Mouse (Mus musculus) kidney, postnatal 0 days (tissue): ENCODE results near the gene Lap3. TPM values are rescaled to one million over a fixed set of nuclear protein-coding genes. Genes with fewer than 3 reads are reported as not detected.

Experiments
- ATAC-seq: fragments of 200-750 bp; cut with Nextera tagmentation; replicated peaks from 2 replicates; pipeline ENCODE4 v1.8.0; 2017; ENCODE audit warnings: low read depth, moderate number of reproducible peaks, moderate TSS enrichment, moderate library complexity; ENCODE audit not compliant: low FRiP score
- DNase-seq: peaks from one replicate; pipeline ENCODE4 v3.0.0-alpha.2; 2016; ENCODE audit warnings: low spot score
- H3K27ac ChIP-seq: fragments of 300-500 bp; sonication (generic); 2 replicates; pipeline ENCODE4 v1.5.1; 2014; ENCODE audit warnings: mild to moderate bottlenecking
- H3K27me3 ChIP-seq: fragments of 300-500 bp; sonication (generic); 2 replicates; pipeline ENCODE4 v1.6.1; 2014; ENCODE audit warnings: low read length, mixed read lengths; ENCODE audit not compliant: insufficient read depth
- H3K36me3 ChIP-seq: fragments of 300-500 bp; sonication (generic); 2 replicates; pipeline ENCODE4 v1.6.1; 2014; ENCODE audit warnings: low read length, mixed read lengths; ENCODE audit not compliant: insufficient read depth
- H3K4me1 ChIP-seq: fragments of 300-500 bp; sonication (generic); replicated peaks from 2 replicates; pipeline ENCODE4 v1.6.1; 2014; ENCODE audit warnings: antibody characterized with exemption, low read length, mixed read lengths; ENCODE audit not compliant: insufficient read depth
- H3K4me2 ChIP-seq: fragments of 300-500 bp; sonication (generic); 2 replicates; pipeline ENCODE4 v1.6.1; 2014; ENCODE audit warnings: mild to moderate bottlenecking, low read length, moderate library complexity, mixed read lengths
- H3K4me3 ChIP-seq: fragments of 300-500 bp; sonication (generic); replicated peaks from 2 replicates; pipeline ENCODE4 v1.5.1; 2014; ENCODE audit warnings: low read depth, low read length
- H3K9ac ChIP-seq: fragments of 300-500 bp; sonication (generic); 2 replicates; pipeline ENCODE4 v1.6.1; 2014; ENCODE audit warnings: low read depth, low read length
- H3K9me3 ChIP-seq: fragments of 300-500 bp; sonication (generic); replicated peaks from 2 replicates; pipeline ENCODE4 v1.6.1; 2016; ENCODE audit warnings: low read length, inconsistent platforms, mixed read lengths
- CTCF ChIP-seq: IDR thresholded peaks from 2 replicates; pipeline ENCODE4 v1.5.1; 2016; ENCODE audit warnings: antibody characterized with exemption, low read depth, mild to moderate bottlenecking, moderate library complexity
- WGBS: fragments of 180-500 bp; shearing (Covaris S2); extraction: QIAGEN DNeasy Blood & Tissue Kit; methylation state at CpG from one replicate; pipeline ENCODE4 v1.1.7; 2014; 5-methylcytosine and 5-hydroxymethylcytosine counted together
- polyA plus RNA-seq: library from polyadenylated mRNA; unstranded; fragments of >200 nt; fragmentation: Nextera tagmentation; extraction: Ambion mirVana; gene quantifications from 2 replicates; pipeline ENCODE4 v1.2.1, GENCODE M21; 2015

The Lap3 gene
- polyA plus RNA-seq, 1 experiment from 2014 or later = 99.7 TPM

DNA sequence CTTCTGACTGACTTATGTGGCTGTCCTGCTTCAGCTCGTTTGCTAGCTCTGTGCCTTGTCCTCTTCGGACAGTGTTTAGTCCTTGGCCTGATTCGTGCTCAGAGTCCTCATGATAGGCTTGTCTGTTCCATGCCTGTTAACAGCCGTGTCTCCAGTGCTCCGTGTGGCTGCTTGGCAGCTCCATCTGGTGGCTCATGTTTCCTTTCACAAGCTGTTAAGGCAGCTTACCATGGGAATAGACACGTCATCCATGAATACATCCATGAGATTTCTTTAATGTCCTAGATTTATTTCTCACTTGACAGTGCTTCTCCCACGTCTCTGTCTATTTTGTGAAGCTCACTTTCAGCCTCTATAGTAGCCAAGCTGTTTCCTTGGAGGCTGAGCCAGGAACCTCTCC is 16.9 kb downstream of the Lap3 start:
- 73% methylated on average over 7 of the region's 7 CpGs for WGBS
- Histone ChIP-seq H3K9me3 (no peaks in the 10 kb centered on the region), H3K27me3 (no peaks in the 10 kb centered on the region), H3K36me3 (peaks cover 53% of the 10 kb centered on the region), H3K4me1 (no peaks in the 10 kb centered on the region), H3K4me2 (no peak overlapping the region), H3K4me3 (no peak overlapping the region), H3K9ac (no peak overlapping the region), H3K27ac (no peak overlapping the region)
- ATAC-seq (no peak), DNase-seq (no peak)
- no peak for TF ChIP-seq CTCF

DNA sequence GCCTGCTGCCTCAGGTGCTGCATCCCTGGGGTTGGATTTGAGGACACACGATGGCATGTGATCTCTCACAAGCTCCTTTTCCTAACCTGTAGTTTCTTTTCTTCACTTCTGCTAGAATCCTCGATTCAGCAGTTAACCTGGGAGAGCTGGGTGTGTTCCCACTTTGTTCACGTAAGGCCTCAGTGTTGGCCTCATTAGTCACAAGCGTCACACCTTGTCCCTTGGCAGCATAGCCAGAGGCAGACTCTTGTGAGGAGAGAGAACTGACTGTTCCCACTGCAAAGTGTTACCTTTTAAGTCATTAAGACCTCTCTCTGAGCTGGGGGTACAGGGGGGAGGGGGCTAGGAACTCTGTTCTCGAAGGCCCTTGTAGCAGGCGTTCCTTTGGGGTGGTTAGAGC is 19.7 kb downstream of the Lap3 start:
- Histone ChIP-seq H3K27ac (no peak overlapping the region), H3K9ac (no peak overlapping the region), H3K9me3 (no peaks in the 10 kb centered on the region), H3K4me2 (no peak overlapping the region), H3K27me3 (no peaks in the 10 kb centered on the region), H3K4me3 (no peak overlapping the region), H3K36me3 (peaks cover 33% of the 10 kb centered on the region), H3K4me1 (no peaks in the 10 kb centered on the region)
- ATAC-seq (no peak), DNase-seq (no peak)
- no peak for TF ChIP-seq CTCF
- 92% methylated on average over 6 of the region's 6 CpGs for WGBS

DNA sequence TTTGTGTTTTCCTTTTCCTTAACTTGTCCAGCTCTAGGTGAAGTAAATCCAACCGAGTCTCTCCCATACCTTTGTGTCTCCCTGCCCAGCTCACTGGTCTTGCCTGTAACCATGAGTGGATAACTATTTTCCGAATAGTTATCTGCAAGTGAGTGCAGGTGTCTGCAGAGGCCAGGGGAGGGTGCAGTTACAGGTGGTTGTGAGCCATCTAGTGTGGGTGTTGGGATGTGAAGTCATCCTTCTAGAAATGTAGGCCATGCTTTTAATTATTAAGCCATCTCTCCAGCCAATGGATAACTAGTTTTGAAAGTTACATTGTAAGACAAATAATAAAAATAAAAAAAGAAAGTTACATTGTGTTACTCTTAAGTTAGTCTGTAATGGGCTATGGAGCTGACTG is 20.3 kb downstream of the Lap3 start:
- no peak overlapping the region for H3K4me2 ChIP-seq
- DNase-seq (no peak), ATAC-seq (no peak)
- no peak for TF ChIP-seq CTCF
- H3K4me3 ChIP-seq = no peak overlapping the region
- no peaks in the 10 kb centered on the region for H3K9me3 ChIP-seq
- peaks cover 33% of the 10 kb centered on the region for H3K36me3 ChIP-seq
- no peaks in the 10 kb centered on the region for H3K27me3 ChIP-seq
- 93% methylated on average over 2 of the region's 2 CpGs for WGBS
- no peak overlapping the region for H3K27ac ChIP-seq
- no peaks in the 10 kb centered on the region for H3K4me1 ChIP-seq
- H3K9ac ChIP-seq = no peak overlapping the region

DNA sequence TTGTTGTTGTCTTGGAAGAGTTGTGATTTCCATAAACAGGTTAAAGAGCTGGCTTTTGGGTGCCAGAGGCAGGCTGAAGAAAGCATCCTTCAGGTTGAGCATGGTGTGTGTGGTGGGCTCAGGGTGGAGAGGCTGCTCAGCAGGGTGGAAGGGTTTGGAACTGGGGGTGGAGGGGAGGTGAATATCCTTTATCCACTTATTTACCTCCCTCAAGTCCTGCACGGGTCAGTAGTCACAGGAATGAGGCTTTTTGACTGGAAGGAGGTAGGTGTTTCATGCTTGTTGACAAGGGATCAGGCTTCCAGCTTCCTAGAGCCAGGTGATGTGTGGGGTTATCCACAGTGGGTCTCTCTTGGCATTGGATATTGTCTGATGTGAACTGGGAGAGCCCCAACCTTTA is 21.4 kb downstream of the Lap3 start:
- peak; percentile 56 for ATAC-seq
- H3K4me2 ChIP-seq = no peak overlapping the region
- H3K27me3 ChIP-seq = no peaks in the 10 kb centered on the region
- WGBS = 69% methylated on average over 1 of the region's 1 CpGs
- no peak overlapping the region for H3K4me3 ChIP-seq
- H3K4me1 ChIP-seq = no peaks in the 10 kb centered on the region
- H3K36me3 ChIP-seq = peaks cover 29% of the 10 kb centered on the region
- no peak for DNase-seq
- no peak overlapping the region for H3K9ac ChIP-seq
- H3K9me3 ChIP-seq = no peaks in the 10 kb centered on the region
- no peak for TF ChIP-seq CTCF
- H3K27ac ChIP-seq = no peak overlapping the region

GRCm38 (mm10) chr5:45515151-45515743 is 22.1 kb downstream of the Lap3 start:
- H3K27me3 ChIP-seq = no peaks in the 10 kb centered on the region
- no peak overlapping the region for H3K4me2 ChIP-seq
- no peaks in the 10 kb centered on the region for H3K4me1 ChIP-seq
- H3K36me3 ChIP-seq = peaks cover 23% of the 10 kb centered on the region
- H3K9ac ChIP-seq = no peak overlapping the region
- no peak for TF ChIP-seq CTCF
- WGBS = 90% methylated on average over 10 of the region's 10 CpGs
- no peak overlapping the region for H3K4me3 ChIP-seq
- no peak overlapping the region for H3K27ac ChIP-seq
- H3K9me3 ChIP-seq = no peaks in the 10 kb centered on the region
- DNase-seq (no peak), ATAC-seq (no peak)

DNA sequence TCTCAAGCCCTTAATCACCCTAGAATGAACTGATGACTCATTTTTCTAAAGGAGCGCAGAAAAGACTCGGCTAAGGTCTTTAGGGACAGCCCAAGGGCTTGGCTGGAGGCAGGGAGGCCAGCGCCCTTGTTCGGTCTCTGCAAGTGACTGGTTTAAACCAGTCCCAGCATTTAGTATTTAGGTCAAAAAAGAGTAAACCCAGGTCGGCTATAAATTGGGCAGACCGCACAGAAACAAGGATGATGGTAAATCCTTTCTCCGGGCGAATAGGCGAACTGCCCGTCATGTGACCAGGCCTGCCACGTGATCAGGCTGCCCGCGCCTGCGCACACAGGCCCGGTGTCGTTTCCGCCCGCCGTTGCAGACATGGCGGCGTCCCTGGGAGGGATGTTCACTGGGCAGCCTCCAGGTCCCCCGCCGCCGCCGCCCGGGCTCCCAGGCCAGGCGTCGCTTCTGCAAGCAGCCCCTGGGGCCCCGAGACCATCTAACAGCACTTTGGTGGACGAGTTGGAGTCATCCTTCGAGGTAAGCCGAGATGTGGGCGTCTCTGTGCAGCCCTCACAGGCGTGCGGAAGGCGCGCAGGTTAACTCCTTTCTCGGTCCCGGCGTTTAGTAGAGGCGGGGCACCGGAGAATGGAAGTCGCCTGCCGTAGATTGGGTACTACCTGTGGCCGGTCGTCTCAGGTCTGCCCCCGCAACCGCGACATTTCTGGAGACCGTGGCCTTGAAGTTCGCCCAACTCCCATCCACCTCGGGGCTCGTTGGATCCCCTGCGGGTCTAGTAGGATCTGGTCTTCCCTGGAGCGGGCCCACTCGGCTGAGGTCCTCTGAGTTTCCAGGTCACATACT is 27.0 kb downstream of the Lap3 start, which contains the start of gene Med28:
TSS of gene Med28 (plus strand) at position 270 of the 849 bp plus-strand sequence.
- WGBS = 2% methylated on average over 56 of the region's 56 CpGs

More for the DNA sequence above, 27.0 kb downstream of the Lap3 start, which contains the start of gene Med28:
- peak; percentile 95 for ATAC-seq
- Histone ChIP-seq H3K4me3 (peak within 1 kb of the TSS; percentile 86), H3K4me1 (peaks cover 11% of the 10 kb centered on the region), H3K27me3 (no peaks in the 10 kb centered on the region), H3K9me3 (no peaks in the 10 kb centered on the region), H3K27ac (peak within 1 kb of the TSS; percentile 80), H3K9ac (peak within 1 kb of the TSS; percentile 87), H3K4me2 (peak within 1 kb of the TSS; percentile 87), H3K36me3 (peaks cover 8% of the 10 kb centered on the region)
- no peak for TF ChIP-seq CTCF
- DNase-seq = peak; percentile 94
